Comparison of ENCODE assay signal across 16 mouse cellular contexts in genomic region chr2:11138076-11138475, GRCm38 (mm10).
"Had no signal": no experiment of that assay in that cellular context is flagged by ENCODE, and none has a peak within 500 bp of the region (broad histone marks: within the 10 kb centered on the region; RNA-seq: fewer than 3 reads in every experiment).

No protein-coding gene starts in this region.

- H3K9ac ChIP-seq: neural tube, embryonic 13.5 days; neural tube, embryonic 15.5 days; stomach, embryonic 15.5 days had no signal

- H3K4me3 ChIP-seq: neural tube, embryonic 13.5 days; neural tube, embryonic 15.5 days; stomach, embryonic 15.5 days had no signal

- DNase-seq: retina, postnatal 1 day; right cerebral cortex, adult 18-20 months; right cerebral cortex, postnatal 14 days; right cerebral cortex, postnatal 25 days; right cerebral cortex, postnatal 4 days; spleen, adult 18-20 months; thymus, adult 18-20 months; thymus, adult 2 months; thymus, postnatal 14 days; thymus, postnatal 25 days; thymus, postnatal 36 days; thymus, postnatal 4 days had no signal

- H3K9me3 ChIP-seq: neural tube, embryonic 13.5 days; neural tube, embryonic 15.5 days; stomach, embryonic 15.5 days had no signal

- H3K36me3 ChIP-seq: neural tube, embryonic 13.5 days; neural tube, embryonic 15.5 days; stomach, embryonic 15.5 days had no signal

- H3K4me1 ChIP-seq: neural tube, embryonic 13.5 days; neural tube, embryonic 15.5 days; stomach, embryonic 15.5 days had no signal

- H3K27ac ChIP-seq: neural tube, embryonic 13.5 days; neural tube, embryonic 15.5 days; stomach, embryonic 15.5 days; stomach, postnatal 0 days had no signal
